Mouse (Mus musculus) layer of hippocampus, adult 18-20 months (tissue): ENCODE measurements around the gene Arl4c. TPM values are rescaled to one million over a fixed set of nuclear protein-coding genes. Genes with fewer than 3 reads are reported as not detected.
A peak's percentile ranks its signal among the peaks of the same experiment; 100 is the strongest.

ENCODE experiments used
- DNase-seq, 2 experiments: peaks; one replicate each; pipeline ENCODE4 v3.0.0; 2022; ENCODE audit warnings: low spot score in 2 of 2
- total RNA-seq, 2 experiments: library from RNA; stranded (reverse); gene quantifications; 2 replicates each; pipeline ENCODE4 v1.2.3; 2021

The Arl4c gene
- total RNA-seq, 2 experiments from 2014 or later = 25.2 to 28.2 TPM

DNA sequence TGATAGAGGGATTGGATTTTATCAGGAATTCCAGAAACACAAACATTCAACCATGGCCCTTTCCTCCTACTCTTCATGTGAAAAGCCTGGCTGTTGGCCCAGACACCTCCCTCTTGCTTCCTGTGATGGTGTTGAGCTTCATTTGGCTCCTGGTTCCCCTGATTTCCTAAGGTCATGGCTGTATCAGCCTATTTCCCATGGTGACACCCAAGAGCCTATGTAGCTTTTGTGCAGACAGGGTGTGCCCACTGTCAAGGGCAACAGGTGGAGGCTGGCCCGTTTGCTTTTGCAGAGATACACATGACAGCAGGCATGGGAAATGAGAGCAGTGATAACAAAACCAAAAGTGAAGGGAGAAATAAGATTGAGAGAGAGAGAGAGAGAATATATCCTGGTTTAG lies 76.8 kb downstream of the Arl4c start:
- DNase-seq = no peak

DNA sequence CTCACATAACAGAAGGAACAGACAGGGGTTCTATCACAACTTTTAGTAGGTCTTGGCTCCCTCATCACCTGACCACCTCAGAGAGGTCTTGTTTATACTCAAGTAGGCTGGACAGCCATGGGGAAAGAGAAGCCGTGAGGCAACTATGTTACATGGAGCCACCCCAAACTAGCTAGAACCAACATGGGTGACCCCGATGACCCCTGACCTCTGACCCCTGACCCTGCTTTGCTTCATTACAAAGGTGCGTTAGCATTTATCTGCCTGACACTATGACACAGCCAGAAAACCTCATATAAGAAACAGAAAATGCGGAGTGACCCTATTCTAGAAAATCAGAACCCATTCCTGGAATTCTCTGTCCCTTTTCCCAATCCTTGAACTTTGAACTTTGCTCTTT lies 77.6 kb downstream of the Arl4c start:
- DNase-seq = no peak

DNA sequence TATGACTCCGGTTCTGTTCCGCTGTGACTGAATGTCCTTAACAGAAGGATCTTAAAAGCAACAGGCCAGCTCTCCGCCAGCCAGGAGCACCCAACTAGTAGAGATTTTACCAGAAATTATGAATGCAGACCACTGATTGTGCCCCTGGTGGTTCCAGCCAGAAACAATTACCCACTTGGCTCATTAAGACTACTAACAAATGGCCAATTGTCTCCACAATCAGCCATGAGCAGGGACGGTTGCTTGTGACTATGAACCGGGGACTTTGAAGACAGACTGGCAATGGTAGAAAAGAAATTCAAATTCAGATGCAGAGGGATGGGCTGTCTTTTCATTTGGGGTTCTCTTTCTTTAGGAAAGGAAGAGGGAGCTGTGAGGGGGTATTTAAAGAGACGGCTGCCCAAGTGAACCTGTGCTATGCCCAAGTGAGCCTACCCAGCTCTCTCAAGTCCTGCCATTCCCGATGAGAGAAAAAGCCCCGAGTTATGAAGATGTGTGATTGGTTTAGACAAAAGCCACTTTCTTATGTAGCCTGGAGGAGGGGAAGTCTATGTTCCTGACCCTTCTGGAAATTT lies 78.4 kb downstream of the Arl4c start:
- peak; percentile 2 to 8 for DNase-seq

Other genes with a start within 250 kb of the Arl4c start
- not detected for gene Glrp1, start 192.2 kb downstream of the Arl4c start, total RNA-seq